Mouse (Mus musculus): ENCODE measurements around the gene Tmem206. TPM values are rescaled to one million over a fixed set of nuclear protein-coding genes. Genes with fewer than 3 reads are reported as not detected.

Gene Tmem206
- polyA plus RNA-seq, 1 experiment from 2014 or later = 29.8 TPM

- Histone ChIP-seq H3K9ac (replicated peaks) (no peak overlapping the region), H3K9me3 (replicated peaks) (no peaks in the 10 kb centered on the region), H3K27ac (replicated peaks) (no peak overlapping the region), H3K36me3 (no peaks in the 10 kb centered on the region), H3K4me3 (replicated peaks) (no peak overlapping the region), H3K4me1 (peaks cover 12% of the 10 kb centered on the region), H3K27me3 (replicated peaks) (no peaks in the 10 kb centered on the region), H3K4me2 (no peak overlapping the region)
- WGBS = 25% methylated on average over 3 of the region's 3 CpGs
- ATAC-seq (ENCODE audit: low FRiP score) = no peak
Measured at GRCm38 (mm10) chr1:191391311-191391710, 65.6 kb downstream of the Tmem206 start.

GRCm38 (mm10) chr1:191393536-191393935 is 67.8 kb downstream of the Tmem206 start:
- Histone ChIP-seq H3K27me3 (replicated peaks) (no peaks in the 10 kb centered on the region), H3K36me3 (no peaks in the 10 kb centered on the region), H3K9ac (replicated peaks) (no peak overlapping the region), H3K4me1 (peaks cover 15% of the 10 kb centered on the region), H3K4me3 (replicated peaks) (no peak overlapping the region), H3K9me3 (replicated peaks) (no peaks in the 10 kb centered on the region), H3K27ac (replicated peaks) (no peak overlapping the region), H3K4me2 (no peak overlapping the region)
- no peak for ATAC-seq (ENCODE audit: low FRiP score)
- 88% methylated on average over 3 of the region's 3 CpGs for WGBS

DNA sequence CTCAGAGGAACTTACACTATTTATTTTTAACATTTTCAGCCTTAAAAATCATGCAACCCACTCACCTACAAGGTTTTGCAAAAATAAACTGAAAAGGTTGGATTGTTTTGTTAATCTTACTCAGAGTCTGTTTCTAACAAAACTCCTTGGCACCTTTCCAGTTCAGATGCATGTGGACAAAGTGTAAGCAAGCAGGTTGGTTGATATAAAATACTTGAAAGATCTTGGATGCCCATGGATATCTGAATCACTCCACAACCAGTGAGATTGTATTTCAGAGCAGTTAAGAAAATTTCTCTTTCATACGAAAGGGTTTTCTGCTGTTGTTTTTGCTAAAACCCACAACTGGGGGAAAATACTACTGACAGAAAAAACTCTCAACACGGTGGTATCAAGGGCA is 68.4 kb downstream of the Tmem206 start:
- WGBS = 67% methylated on average over 2 of the region's 2 CpGs
- H3K4me2 ChIP-seq = peak overlapping the region; percentile 69; the same call in 1 of the 2 replicates
- H3K36me3 ChIP-seq = no peaks in the 10 kb centered on the region
- no peak overlapping the region for H3K27ac ChIP-seq (replicated peaks)
- H3K4me3 ChIP-seq (replicated peaks) = no peak overlapping the region
- no peaks in the 10 kb centered on the region for H3K27me3 ChIP-seq (replicated peaks)
- H3K9ac ChIP-seq (replicated peaks) = no peak overlapping the region
- H3K9me3 ChIP-seq (replicated peaks) = no peaks in the 10 kb centered on the region
- peaks cover 15% of the 10 kb centered on the region for H3K4me1 ChIP-seq
- no peak for ATAC-seq (ENCODE audit: low FRiP score)

- H3K36me3 ChIP-seq = no peaks in the 10 kb centered on the region
- H3K27me3 ChIP-seq (replicated peaks) = no peaks in the 10 kb centered on the region
- peaks cover 15% of the 10 kb centered on the region for H3K4me1 ChIP-seq
- WGBS = 39% methylated on average over 1 of the region's 1 CpGs
- H3K9ac ChIP-seq (replicated peaks) = no peak overlapping the region
- H3K4me3 ChIP-seq (replicated peaks) = peak overlapping the region; percentile 71
- H3K9me3 ChIP-seq (replicated peaks) = no peaks in the 10 kb centered on the region
- H3K4me2 ChIP-seq = peak overlapping the region; percentile 69
- ATAC-seq (ENCODE audit: low FRiP score) = no peak
- H3K27ac ChIP-seq (replicated peaks) = no peak overlapping the region
Measured at GRCm38 (mm10) chr1:191395200-191395599, 69.5 kb downstream of the Tmem206 start.

DNA sequence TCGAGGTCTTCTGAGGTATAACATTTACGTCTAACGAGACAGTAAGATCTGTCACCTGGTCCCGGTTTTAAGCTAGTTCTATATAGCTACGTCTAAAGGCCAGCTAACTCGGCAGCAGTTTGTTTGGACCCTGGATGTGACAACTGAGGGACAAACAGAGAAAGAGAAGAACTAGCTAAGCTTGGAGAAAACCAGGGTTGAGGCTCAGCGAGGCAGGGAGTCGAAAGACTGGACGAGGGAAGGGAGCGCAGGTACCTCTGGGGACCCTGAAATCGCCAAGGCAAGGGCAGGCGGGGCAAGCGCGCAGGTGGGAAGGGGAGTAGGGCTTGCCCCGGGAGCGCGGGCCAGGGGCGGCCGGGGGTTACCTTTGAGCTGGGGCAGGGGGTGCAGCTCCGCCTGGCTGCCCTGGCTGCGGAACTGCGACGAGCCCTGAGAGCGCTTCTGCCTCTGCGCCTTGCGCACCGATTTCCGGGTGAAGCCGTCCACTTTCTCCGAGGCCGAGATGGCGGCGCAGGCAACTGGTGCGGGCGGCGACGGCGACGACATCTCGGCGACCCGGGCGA is 70.2 kb downstream of the Tmem206 start:
- H3K36me3 ChIP-seq = no peaks in the 10 kb centered on the region
- ATAC-seq (ENCODE audit: low FRiP score) = no peak
- H3K27ac ChIP-seq (replicated peaks) = peak overlapping the region; percentile 88
- H3K27me3 ChIP-seq (replicated peaks) = no peaks in the 10 kb centered on the region
- peak overlapping the region; percentile 69 for H3K4me2 ChIP-seq
- WGBS = under 1% methylated on average over 41 of the region's 43 CpGs
- H3K4me3 ChIP-seq (replicated peaks) = peak overlapping the region; percentile 71
- H3K9ac ChIP-seq (replicated peaks) = peak overlapping the region; percentile 63
- peaks cover 15% of the 10 kb centered on the region for H3K4me1 ChIP-seq
- H3K9me3 ChIP-seq (replicated peaks) = no peaks in the 10 kb centered on the region

DNA sequence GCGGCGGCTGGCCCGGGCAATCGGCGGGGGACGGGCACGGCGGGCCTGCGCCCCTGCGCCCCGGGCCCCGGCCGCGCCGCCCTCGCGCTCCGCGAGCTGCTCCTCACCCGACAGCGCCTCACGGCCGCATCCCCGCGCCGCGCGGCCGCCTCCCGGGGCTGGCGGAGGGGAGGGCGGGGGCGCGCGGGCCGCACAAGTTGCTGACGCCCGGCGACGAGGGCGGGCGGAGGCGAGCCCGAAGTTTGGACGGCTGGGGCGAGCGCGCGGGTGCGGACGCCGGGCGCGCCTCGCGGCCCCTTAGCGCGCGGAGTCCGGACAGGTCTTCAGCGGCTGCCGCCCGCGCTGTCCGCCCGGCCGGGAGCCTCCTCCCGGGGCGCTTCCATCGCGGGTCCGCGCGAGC is 70.7 kb downstream of the Tmem206 start:
- Histone ChIP-seq H3K9ac (replicated peaks) (peak overlapping the region; percentile 63), H3K9me3 (replicated peaks) (no peaks in the 10 kb centered on the region), H3K27ac (replicated peaks) (peak overlapping the region; percentile 88), H3K4me3 (replicated peaks) (peak overlapping the region; percentile 71), H3K27me3 (replicated peaks) (no peaks in the 10 kb centered on the region), H3K4me1 (peaks cover 15% of the 10 kb centered on the region), H3K36me3 (no peaks in the 10 kb centered on the region), H3K4me2 (peak overlapping the region; percentile 69)
- WGBS = under 1% methylated on average over 64 of the region's 74 CpGs
- ATAC-seq (ENCODE audit: low FRiP score) = no peak; the same call in none of the 2 replicates

GRCm38 (mm10) chr1:191396897-191397849 is 71.5 kb downstream of the Tmem206 start:
- WGBS = under 1% methylated on average over 72 of the region's 82 CpGs
- ATAC-seq (ENCODE audit: low FRiP score) = peak; percentile 99

More at GRCm38 (mm10) chr1:191396897-191397849, 71.5 kb downstream of the Tmem206 start:
- Histone ChIP-seq H3K9ac (replicated peaks) (peak overlapping the region; percentile 64), H3K27ac (replicated peaks) (peak overlapping the region; percentile 99), H3K4me2 (peak overlapping the region; percentile 69), H3K27me3 (replicated peaks) (no peaks in the 10 kb centered on the region), H3K4me1 (peaks cover 13% of the 10 kb centered on the region), H3K4me3 (replicated peaks) (peak overlapping the region; percentile 71), H3K36me3 (no peaks in the 10 kb centered on the region), H3K9me3 (replicated peaks) (no peaks in the 10 kb centered on the region)

Other genes starting within 250 kb of the Tmem206 start
- 3.5 and 3.6 TPM in 2 replicates for gene Batf3, start 228.1 kb upstream of the Tmem206 start, polyA plus RNA-seq (2015; fragmentation: Nextera tagmentation; extraction: Ambion mirVana)
- not detected in 2 replicates for gene Fam71a, start 161.1 kb upstream of the Tmem206 start, polyA plus RNA-seq (2015; fragmentation: Nextera tagmentation; extraction: Ambion mirVana)
- 1.8 and 1.9 TPM in 2 replicates for gene Atf3, start 107.9 kb upstream of the Tmem206 start, polyA plus RNA-seq (2015; fragmentation: Nextera tagmentation; extraction: Ambion mirVana)
- gene Nenf, start 7.7 kb upstream of the Tmem206 start, polyA plus RNA-seq (2015; fragmentation: Nextera tagmentation; extraction: Ambion mirVana) = 125 and 158 TPM in 2 replicates
- gene Ppp2r5a, start 77.4 kb downstream of the Tmem206 start, polyA plus RNA-seq (2015; fragmentation: Nextera tagmentation; extraction: Ambion mirVana) = 8.7 and 11.9 TPM in 2 replicates
- gene Dtl, start 249.6 kb downstream of the Tmem206 start, polyA plus RNA-seq (2015; fragmentation: Nextera tagmentation; extraction: Ambion mirVana) = 5.4 and 16.3 TPM in 2 replicates
- 32.2 and 35.8 TPM in 2 replicates for gene Ints7, start 249.7 kb downstream of the Tmem206 start, polyA plus RNA-seq (2015; fragmentation: Nextera tagmentation; extraction: Ambion mirVana)

All from neural tube, embryonic 15.5 days (tissue).